Mouse (Mus musculus): ENCODE results near the gene Cck.
"Not testable (repeated sequence)": the region's sequence is repeated elsewhere in the genome, so short reads cannot be mapped to it uniquely, and the experiment has no call there.

The Cck gene

DNA sequence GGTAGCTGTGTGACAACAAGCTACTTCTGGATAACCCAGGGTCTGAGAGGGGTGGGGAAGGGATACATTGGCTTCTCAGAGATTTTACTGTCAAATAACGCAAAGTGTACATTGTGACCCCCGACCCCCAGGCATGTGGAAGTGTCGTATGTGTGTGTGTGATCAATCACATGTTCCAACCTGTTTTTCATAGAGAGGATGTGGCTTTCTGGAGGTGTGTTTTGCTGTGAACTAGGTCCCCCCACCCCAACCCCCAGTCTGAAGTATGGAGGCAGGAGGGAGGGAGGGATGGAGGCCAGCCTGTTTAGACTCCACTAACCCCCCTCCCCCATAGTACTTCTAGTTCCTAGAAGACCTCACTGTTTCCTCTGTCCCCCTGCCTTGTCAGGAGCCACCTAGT lies 40.6 kb downstream of the Cck start:
- Histone ChIP-seq H3K4me3 (replicated peaks; ENCODE audit: low read length) (no peak overlapping the region), H3K9me3 (ENCODE audit: low read length) (no peaks in the 10 kb centered on the region), H3K4me1 (replicated peaks; ENCODE audit: low read depth, low read length) (peaks cover 41% of the 10 kb centered on the region), H3K36me3 (ENCODE audit: insufficient read depth, low read length) (peaks cover 95% of the 10 kb centered on the region), H3K27me3 (ENCODE audit: insufficient read depth, low read length) (no peaks in the 10 kb centered on the region)
- no peak for TF ChIP-seq POU5F1 (IDR thresholded peaks at IDR 0.05; ENCODE audit: borderline replicate concordance, low read length)
- no peak for TF ChIP-seq NANOG (IDR thresholded peaks at IDR 0.05; ENCODE audit: borderline replicate concordance, low read length)

DNA sequence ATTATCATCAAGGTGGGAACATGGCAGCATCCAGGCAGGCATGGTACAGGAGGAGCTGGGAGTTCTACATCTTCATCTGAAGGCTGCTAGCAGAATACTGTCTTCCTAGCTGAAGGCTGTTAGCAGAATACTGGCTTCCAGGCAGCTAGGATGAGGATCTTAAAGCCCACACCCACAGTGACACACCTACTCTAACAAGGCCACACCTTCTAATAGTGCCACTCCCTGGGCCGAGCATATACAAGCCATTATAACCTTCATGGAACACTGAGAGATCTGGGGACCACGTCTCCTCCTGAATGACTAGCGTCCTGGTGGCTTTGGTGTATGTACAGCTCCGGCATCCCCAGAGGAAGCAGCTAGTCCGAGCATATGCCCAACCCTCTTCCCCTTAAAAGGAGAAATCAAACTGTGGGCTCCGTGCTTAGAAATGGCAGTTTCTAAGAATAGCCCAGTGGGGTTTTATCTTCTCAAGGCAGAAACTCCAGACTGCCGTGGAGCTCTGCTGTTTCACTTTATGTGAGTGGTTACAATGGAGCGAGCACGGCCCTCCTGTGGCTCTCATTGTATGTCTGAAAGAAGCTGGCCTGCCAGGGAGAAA lies 43.1 kb downstream of the Cck start:
- H3K9me3 ChIP-seq (ENCODE audit: low read length); H3K27me3 ChIP-seq (ENCODE audit: insufficient read depth, low read length); H3K4me3 ChIP-seq (replicated peaks; ENCODE audit: low read length): not testable (repeated sequence)
- Histone ChIP-seq H3K4me1 (replicated peaks; ENCODE audit: low read depth, low read length) (peaks cover 42% of the 10 kb centered on the region), H3K36me3 (ENCODE audit: insufficient read depth, low read length) (peaks cover 98% of the 10 kb centered on the region)

DNA sequence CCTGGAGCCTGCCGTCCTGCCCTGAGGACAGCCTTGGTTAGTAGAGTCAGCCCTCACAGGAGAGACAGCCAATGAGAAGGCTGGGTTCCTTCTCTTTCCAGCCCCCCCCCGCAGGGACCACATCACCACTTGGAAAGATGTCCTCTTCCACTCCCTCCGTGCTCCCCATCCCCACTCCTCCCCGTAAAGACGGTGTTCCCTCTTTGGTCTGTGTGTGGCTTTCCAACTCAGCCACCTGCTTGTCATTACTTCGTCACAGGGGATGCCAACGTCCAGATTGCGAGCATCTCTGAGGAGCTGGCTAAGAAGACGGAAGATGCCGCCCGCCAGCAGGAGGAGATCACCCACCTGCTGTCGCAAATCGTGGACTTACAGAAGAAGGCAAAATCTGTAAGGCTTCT lies 49.1 kb downstream of the Cck start:
- H3K4me3 ChIP-seq (replicated peaks; ENCODE audit: low read length), result no peak overlapping the region
- TF ChIP-seq POU5F1 (IDR thresholded peaks at IDR 0.05; ENCODE audit: borderline replicate concordance, low read length) (no peak), NANOG (IDR thresholded peaks at IDR 0.05; ENCODE audit: borderline replicate concordance, low read length) (no peak), CTCF (conservative IDR thresholded peaks at IDR 0.05; ENCODE audit: low read length) (no peak)
- peaks cover 30% of the 10 kb centered on the region for H3K4me1 ChIP-seq (replicated peaks; ENCODE audit: low read depth, low read length)
- H3K9me3 ChIP-seq (ENCODE audit: low read length), result no peaks in the 10 kb centered on the region
- H3K36me3 ChIP-seq (ENCODE audit: insufficient read depth, low read length), result peaks cover 90% of the 10 kb centered on the region
- no peaks in the 10 kb centered on the region for H3K27me3 ChIP-seq (ENCODE audit: insufficient read depth, low read length)

DNA sequence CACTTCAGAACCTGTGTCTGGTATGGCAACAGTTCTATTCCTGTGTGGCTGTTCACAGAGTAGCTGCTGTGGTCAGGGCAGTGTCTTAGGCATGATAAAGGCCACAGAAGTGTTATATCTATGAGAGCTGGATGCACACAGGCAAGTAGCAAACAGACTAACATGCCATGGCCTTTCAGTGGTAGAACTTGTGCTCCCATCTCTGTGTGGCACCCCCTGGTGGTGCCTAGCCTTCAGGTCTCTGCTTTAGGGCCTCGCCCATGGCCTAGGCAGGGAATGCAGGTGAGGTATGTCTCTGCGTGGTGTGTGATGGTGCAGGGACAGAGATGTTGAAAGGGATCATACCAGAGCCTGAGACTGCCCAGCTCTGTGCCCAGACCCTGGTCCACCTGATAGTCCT lies 50.1 kb downstream of the Cck start:
- no peaks in the 10 kb centered on the region for H3K27me3 ChIP-seq (ENCODE audit: insufficient read depth, low read length)

DNA sequence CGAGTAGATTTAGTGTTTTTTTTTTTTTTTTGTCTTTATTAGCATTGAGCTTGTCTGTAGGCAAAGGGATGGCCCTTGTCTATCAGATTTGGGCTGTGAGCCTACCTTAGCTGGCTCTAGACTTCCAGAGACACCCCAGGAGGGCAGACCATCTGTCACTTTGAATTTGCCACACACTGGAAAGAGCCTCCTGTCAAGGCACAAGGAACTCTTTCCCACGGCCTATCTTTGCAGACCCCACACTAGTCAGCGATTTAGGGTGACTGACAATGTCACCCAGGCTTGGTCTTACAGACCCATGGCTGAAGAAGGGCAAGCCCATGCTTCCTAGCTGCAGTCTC lies 51.2 kb downstream of the Cck start:
- Histone ChIP-seq H3K36me3 (ENCODE audit: insufficient read depth, low read length) (peaks cover 87% of the 10 kb centered on the region), H3K4me1 (replicated peaks; ENCODE audit: low read depth, low read length) (peaks cover 30% of the 10 kb centered on the region), H3K4me3 (replicated peaks; ENCODE audit: low read length) (no peak overlapping the region), H3K9me3 (ENCODE audit: low read length) (no peaks in the 10 kb centered on the region), H3K27me3 (ENCODE audit: insufficient read depth, low read length) (no peaks in the 10 kb centered on the region)
- TF ChIP-seq NANOG (IDR thresholded peaks at IDR 0.05; ENCODE audit: borderline replicate concordance, low read length), result no peak
- no peak for TF ChIP-seq POU5F1 (IDR thresholded peaks at IDR 0.05; ENCODE audit: borderline replicate concordance, low read length)
- TF ChIP-seq CTCF (conservative IDR thresholded peaks at IDR 0.05; ENCODE audit: low read length), result no peak

More for the DNA sequence above, 50.1 kb downstream of the Cck start:
- H3K36me3 ChIP-seq (ENCODE audit: insufficient read depth, low read length), result peaks cover 90% of the 10 kb centered on the region
- TF ChIP-seq NANOG (IDR thresholded peaks at IDR 0.05; ENCODE audit: borderline replicate concordance, low read length) (no peak), CTCF (conservative IDR thresholded peaks at IDR 0.05; ENCODE audit: low read length) (0 out of 2 replicates have a peak, but pooled peaks have one; percentile 5)
- no peaks in the 10 kb centered on the region for H3K9me3 ChIP-seq (ENCODE audit: low read length)
- H3K4me3 ChIP-seq (replicated peaks; ENCODE audit: low read length), result no peak overlapping the region
- H3K4me1 ChIP-seq (replicated peaks; ENCODE audit: low read depth, low read length), result peaks cover 28% of the 10 kb centered on the region

DNA sequence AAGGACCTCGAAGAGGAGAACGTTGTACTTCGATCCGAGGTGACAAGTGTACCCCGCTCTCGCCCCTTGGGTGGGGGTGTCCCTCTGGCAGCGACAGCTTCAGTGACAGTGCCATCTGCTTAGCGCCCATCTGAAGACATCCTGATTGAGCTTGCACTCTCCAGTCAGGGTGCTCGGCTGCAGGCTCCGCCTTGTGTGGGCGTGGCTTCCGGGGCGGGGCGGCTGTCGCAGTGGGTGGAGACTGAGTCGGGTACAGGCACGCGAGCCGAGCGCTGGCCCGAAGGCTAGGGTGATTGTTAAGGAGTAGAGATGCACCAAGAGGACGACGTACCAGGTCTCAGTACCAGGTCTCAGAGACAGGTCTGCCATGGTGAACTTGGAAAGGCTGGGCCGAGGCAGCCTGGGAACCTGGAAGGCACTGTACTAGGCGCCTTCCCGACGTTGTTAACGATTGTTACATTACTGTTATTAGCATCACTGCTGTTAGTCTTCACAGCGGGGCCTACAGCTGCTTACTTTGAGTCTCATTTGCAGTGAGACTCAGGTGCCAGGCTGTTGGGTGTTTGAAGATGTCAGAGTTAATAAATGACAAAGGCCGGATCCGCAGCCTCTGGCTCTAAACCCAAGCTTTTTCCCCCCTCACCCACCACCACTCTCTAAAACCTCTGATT lies 51.7 kb downstream of the Cck start:
- Histone ChIP-seq H3K9me3 (ENCODE audit: low read length) (no peaks in the 10 kb centered on the region), H3K4me1 (replicated peaks; ENCODE audit: low read depth, low read length) (peaks cover 33% of the 10 kb centered on the region), H3K36me3 (ENCODE audit: insufficient read depth, low read length) (peaks cover 82% of the 10 kb centered on the region), H3K27me3 (ENCODE audit: insufficient read depth, low read length) (no peaks in the 10 kb centered on the region), H3K4me3 (replicated peaks; ENCODE audit: low read length) (peak overlapping the region; percentile 43; the same call in 1 of the 2 replicates)
- TF ChIP-seq NANOG (IDR thresholded peaks at IDR 0.05; ENCODE audit: borderline replicate concordance, low read length), result no peak
- no peak for TF ChIP-seq CTCF (conservative IDR thresholded peaks at IDR 0.05; ENCODE audit: low read length)

DNA sequence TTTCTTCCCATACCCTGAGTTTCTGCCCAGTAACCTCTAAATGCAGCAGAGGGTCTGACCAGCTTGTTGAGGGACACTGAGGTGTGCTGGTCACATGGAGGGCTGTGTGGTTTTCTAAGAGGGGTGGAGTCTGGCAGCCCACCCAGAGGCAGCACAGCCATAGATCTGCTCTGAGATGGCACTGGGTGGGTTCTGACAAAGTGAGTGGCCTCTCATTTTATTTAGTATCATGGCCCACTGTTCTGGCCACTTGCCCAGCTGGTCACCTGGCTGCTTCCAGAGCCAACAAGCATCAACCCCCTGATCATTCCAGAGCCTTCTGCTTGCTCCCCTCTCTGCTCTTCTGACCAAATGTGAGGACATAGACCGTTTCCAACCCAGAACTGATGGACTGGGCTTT lies 53.3 kb downstream of the Cck start:
- H3K36me3 ChIP-seq (ENCODE audit: insufficient read depth, low read length), result peaks cover 71% of the 10 kb centered on the region
- no peaks in the 10 kb centered on the region for H3K27me3 ChIP-seq (ENCODE audit: insufficient read depth, low read length)
- no peaks in the 10 kb centered on the region for H3K9me3 ChIP-seq (ENCODE audit: low read length)
- no peak overlapping the region for H3K4me3 ChIP-seq (replicated peaks; ENCODE audit: low read length)
- TF ChIP-seq NANOG (IDR thresholded peaks at IDR 0.05; ENCODE audit: borderline replicate concordance, low read length) (no peak), POU5F1 (IDR thresholded peaks at IDR 0.05; ENCODE audit: borderline replicate concordance, low read length) (no peak), CTCF (conservative IDR thresholded peaks at IDR 0.05; ENCODE audit: low read length) (no peak)
- H3K4me1 ChIP-seq (replicated peaks; ENCODE audit: low read depth, low read length), result peaks cover 25% of the 10 kb centered on the region
